Mouse (Mus musculus): ENCODE results near the gene Rad9a.

DNA sequence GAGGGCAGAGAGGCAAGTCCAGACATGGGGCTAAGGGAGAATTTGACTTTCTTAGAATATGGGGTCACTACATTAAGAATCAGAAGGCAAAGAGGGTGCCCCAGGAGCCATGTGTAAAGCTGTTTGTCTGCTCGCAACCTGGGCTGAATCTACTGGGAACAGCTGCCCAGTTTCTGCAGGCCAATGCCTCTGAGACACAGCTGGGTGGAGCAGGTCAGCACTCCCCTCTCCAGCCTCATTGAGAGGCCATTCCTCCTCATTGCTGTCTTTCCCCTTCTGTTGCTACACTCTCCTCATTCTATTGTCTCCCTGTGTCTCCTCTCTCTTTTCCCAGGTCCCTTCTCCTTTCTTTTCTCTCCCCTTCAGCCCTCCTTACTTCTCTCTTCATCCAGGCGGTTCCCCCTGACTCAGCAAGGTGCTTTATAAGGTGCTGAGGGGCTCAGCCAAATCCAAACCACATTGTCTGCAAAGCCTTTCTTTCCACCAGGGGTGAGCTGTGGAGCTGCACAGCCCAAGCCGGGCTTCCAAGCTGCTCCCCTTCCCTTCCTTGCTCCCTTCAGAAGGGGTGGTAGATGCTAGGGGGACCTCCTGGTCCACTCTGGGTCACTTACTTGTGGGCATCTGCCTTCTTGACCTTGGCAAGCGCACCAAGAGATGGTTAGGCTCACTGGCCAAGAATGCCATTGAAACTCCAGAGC, 10.6 kb upstream of the Rad9a start:
- TF ChIP-seq CTCF (IDR thresholded peaks at IDR 0.05; ENCODE audit: low read depth) (no peak), EP300 (IDR thresholded peaks at IDR 0.05; ENCODE audit: low read depth) (no peak)
